Mouse (Mus musculus) right cerebral cortex, adult 18-20 months (tissue): Measurements from ENCODE around the gene Ddx21.

Source experiments
- DNase-seq: peaks from one replicate; pipeline ENCODE4 v3.0.0; 2022; ENCODE audit warnings: mixed read lengths

The Ddx21 gene

DNA sequence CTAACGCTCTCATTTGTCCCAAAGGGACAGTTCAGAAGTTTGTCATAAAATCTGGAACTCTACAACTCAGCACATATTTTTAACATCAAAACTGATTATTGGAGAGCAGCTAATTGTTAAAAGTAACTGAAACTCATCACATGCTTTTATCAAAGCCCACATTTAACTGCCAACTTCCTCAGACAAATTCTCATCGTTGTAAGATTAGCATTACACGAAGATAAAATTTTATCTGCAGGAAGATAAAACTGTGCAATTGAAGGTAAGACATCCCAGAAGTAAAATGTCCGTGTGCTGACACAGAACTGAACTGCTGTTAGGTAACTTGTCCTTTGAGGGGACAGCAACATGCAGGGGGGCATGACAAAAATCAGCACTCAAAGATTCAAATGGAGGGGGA, 33.2 kb downstream of the Ddx21 start:
- DNase-seq, result no peak

DNA sequence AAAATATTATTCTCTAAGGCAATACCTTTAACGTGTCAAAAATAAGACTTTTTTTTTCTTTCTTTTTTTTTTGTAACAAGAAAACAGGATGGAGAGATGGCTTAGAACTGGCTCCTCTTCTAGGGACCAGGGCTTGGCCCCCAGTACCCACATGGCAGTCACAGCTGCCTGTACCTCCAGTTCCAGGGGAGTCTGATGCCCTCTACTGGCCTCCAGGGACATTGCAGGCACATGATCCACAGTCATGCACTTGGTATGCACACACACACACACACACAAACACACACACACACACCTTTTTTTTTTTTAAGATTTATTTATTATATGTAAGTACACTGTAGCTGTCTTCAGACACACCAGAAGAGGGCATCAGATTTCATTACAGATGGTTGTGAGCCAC, 44.3 kb downstream of the Ddx21 start:
- no peak for DNase-seq

DNA sequence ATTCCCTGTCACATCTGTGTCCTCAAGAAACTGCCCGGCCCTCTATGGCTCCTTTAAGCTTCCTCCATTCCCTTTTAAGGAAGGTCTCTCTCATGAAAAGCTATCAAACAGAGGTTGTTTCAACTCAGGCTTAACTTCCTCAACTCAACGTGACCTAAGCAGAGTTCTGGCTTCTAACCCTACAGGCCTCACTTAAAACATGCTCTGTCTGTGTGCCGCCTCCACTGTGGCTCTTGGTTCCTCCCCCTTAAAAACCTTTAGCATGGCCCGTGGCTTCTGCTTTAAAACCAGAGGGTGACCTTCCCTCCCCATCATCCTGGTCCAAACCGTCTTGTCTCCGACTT, 45.6 kb downstream of the Ddx21 start:
- no peak for DNase-seq

DNA sequence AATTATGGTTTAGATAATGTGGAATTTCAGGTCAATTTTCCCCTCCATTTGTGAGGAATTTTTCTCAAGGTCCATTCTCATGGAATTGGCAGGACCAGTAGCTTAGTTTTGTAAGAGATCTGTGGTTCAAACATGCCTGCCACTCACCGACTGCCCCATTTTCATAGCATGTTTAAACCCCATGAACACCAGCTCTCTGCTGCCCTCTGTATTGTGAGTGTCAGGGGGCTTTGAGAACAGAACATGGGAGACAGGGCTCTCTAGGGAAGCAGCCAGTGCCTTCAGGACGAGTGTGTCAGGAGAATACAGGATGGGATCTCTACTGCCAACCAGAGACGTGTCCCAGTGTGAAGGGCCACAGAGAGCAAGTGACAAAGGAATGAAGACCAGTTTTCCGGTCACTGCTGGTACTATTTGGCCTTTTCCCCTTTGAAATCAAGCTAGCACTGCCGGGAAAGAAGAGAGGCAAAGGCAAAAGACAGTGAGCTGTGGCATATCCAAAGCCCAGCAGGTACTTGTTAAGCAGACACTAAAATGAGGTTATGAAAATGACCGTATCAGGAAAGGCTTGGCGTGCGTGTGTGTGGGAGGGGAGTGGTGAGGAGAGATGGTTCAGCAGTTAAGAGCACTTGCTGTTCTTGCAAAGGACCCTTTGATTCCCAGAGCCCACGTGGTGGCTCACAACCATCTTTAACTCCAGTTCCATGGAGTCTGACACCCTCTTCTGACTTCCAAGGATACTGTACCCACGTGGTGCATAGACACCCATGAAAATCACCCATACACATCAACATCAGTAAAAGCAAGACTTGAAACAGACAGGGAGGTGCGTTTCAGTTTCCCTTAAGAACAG, 46.1 kb downstream of the Ddx21 start:
- no peak for DNase-seq

DNA sequence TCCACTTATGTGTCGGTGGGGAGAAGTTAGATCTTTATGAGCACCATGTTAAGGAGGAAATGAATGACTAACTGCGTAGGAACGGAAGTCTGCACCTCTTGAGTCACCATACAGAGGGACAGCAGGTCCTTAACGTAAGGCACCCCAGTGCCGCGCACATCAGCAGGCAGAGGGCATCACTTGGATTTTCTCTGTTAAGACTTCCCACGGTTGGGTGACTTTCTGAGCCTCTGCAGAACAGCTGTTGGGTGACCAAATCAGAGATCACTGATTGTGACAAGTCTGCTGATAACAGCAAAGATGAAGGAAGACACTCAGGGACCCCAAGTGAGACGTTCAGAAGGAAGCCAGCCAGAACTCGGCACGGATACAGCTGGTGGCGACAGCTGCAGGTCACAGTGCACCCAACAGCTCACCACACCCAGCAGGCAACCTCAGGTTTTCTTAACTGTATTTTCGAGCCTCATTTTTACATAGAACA, 48.4 kb downstream of the Ddx21 start:
- DNase-seq, result no peak

DNA sequence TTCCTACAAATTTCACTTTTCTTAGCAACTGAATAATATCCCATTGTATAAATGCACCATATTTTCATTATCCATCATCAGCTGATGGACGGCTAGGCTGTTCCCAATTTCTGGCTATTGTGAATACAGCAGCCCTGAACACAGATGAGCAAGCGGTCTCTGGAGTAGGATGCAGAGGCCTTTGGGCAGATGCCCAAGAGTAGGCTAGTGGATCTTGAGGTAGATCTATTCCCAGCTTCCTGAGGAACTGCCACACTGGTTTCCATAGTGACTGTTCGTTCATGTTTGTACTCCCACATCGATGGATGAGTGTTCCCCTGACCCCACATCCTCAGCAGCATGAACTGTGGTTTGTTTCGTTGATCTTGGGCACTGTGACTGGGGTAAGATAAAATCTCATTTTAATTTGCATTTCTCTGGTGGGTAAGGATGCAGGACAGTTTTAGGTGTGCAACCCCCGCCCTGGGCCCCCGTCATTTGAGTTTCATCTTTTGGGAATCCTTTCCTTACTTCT, 51.2 kb downstream of the Ddx21 start:
- peak; percentile 57 for DNase-seq

DNA sequence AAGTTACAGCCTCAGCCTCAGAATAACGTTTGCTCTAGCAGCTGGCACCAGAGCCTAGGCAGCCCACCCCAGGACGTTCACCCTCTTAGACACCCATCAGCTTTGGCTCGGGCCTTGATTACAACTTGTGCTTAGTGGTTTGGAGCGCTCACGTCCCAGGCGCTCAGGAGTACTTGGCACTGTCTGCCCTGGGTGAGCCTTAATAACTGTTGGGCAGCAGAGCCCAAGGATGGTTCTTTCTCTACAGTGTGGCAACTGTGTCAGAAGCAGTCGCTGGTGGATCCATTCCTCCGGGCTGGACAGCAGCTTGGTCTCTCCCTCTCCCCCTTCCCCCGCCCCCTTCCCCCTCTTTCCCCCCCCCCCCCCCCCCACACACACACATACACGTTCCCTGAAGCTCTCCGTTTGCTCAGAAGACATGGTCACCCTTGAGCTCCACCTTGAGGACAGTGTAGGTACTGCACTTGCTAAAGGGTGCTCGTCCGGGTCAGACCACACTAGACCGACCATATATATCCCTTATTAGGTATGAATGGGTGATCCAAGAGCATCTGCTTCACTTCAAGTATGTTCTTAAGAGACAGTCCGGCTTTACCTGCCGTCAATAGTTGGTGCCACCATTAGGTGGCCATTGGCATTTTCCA, 52.4 kb downstream of the Ddx21 start:
- DNase-seq, result peak; percentile 47

DNA sequence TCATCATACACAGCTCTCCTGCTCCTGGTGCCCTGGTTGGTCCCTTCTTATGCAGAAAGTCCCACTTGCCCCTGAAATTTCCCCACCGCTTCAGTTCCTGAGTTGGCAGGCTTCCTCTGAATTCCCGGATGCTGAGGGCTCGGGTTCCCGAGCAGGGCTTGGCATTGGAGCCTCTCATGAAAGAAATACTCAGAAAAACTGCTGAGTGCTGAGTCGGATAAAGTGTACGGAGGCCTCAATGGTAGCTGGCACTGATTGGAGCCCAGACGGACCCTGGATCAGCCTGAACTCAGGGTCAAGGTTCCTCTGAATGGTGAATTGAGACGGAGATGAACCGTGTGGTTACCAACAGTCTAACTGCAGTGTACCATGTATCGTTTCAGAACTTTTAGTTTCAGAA, 55.6 kb downstream of the Ddx21 start:
- no peak for DNase-seq

DNA sequence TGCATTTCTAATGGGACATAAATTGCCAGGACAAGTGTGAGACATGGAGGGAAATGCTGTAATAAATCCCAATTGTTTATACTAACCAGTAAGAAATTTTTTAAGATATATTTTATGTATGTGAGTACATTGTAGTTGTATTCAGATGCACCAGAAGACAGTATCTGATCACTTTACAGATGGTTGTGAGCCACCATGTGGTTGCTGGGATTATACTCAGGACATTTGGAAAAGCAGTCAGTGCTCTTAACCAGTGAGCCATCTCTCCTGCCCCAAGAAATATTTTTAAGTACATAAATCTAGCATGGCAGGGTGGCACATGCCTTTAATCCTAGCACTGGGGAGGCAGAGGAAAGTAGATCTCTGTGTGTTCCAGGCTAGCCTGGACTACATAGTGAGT, 56.3 kb downstream of the Ddx21 start:
- DNase-seq, result no peak

DNA sequence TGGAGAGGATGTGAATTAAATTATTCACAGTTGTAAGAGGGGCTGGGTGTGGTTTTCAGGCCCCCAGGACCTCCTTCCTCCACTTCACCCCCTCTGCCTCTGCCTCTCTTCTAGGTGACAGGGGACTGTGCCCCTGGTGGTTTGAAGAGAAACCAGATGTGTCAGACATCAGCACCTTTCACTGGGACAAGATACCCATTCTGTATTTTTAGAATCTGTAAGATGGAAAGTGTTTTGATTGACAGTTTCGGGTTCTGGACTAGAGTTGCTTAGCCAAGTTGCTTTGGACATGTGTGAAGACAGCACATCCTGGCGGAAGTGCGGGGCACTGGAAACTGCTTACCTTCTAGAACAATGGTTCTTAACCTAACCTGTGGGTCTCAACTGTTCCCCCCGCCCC, 57.8 kb downstream of the Ddx21 start:
- DNase-seq, result no peak

DNA sequence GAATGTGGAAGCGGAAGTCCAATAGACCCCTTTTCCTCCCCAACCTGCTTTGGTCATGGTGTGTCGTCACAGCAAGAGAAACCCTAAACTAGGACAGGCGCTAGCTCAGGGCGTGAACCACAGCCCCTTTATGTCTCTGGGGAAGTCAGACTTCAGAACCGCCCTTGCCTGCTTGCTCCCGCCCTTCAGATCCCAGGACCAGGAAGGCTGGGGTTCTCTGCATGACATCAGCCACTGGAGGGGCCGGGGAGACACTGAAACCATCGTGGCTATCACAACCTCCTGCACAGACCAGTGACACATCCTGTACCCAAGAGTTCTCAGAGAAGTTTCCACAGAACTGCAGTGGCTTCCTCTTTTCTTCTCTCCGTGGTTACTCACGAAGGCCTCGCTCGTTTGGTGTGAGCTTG, 58.7 kb downstream of the Ddx21 start:
- DNase-seq, result no peak

DNA sequence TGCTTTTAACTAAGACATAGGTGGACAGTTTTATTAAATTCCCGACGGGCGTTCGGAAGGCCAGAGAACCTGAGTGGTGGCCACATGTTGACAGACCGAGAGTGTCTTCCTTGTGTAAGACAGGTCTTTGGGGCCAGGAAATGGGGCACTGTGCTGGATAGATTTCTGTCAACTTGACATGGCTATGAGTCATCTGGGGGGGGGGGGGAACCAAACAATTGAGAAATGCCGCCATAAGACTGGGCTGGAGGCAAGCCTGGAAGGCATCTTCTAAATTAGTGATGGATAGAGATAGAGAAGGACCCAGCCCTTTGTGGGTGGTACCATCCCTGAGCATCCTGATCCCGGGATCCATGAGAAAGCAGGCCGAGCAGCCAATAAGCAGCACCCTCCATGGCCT, 59.2 kb downstream of the Ddx21 start:
- DNase-seq, result no peak

DNA sequence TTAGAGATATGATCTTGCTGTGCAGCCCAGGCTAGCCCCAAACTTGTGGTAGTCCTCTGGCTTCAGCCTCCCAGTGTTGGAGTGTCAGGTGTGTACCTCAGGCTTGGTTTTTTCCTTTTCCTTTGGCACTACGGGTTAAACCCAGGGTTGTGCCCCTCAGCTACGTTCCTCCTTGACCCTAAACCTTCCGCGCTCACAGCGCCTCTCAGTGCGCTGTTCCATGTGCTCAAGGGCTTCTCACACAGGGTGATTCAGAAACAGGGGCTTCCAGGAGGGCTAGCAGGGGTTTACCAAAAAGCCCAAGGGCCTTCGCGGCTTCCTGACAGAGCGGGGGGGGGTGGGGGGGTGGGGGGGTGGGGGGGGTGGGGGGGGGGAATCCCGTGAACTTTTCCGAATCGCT, 59.6 kb downstream of the Ddx21 start:
- DNase-seq, result no peak

DNA sequence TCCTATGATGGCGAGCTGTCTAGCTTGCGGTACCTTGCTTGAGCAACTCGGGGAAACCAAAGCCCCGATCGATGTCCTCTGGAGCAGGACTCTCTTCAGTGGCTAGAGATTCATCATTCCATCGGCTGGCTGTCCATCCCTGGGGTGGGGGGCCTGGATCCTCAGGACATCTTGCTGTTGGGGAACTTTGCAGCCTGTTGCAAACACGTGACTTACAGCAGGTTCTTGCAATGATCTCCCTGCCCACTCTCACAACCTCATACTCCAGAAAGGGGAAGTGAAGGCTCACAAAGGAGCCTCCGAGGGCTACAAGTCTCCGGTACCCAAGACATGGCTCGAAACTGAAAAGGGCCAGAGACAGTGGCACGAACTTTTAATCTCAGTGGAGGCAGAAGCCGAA, 60.6 kb downstream of the Ddx21 start:
- DNase-seq, result no peak

DNA sequence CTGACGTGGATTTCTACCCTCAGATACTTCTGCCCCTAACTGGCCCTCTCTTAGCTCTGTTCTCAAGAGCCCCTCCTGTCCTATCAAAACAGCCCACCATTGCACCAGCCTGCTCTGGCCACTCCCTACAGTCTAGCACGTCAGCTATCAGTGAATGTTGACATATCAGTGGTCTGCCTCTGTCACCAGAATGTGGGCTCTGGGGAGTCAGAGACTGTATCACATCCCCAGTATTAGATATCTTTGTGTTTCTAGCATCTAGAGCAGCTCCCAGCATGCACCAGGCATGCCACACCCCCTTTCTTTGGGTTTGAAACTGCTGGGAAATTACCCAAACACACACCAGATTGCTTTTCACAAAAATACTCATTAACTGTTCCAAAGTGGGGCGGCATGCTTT, 61.3 kb downstream of the Ddx21 start:
- no peak for DNase-seq

DNA sequence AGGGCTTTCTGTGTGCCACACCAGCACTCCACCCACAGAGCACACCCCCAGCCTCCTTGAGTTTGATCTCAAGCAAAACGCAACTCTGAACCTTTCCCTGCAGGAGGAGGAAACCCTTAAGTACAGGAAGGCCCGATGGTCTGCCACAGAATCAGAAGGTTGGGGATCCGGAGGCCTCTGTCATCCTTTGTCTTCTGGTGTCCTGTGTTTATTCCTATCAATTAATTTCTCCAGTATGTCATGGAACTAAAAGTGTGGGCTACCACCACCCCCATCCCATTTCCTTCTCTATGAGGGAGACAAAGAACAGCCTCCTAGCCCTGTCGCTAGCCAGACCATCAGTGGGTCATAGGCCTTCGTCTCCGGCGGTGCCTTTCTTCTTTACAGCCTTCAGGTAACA, 67.6 kb downstream of the Ddx21 start:
- DNase-seq, result no peak

DNA sequence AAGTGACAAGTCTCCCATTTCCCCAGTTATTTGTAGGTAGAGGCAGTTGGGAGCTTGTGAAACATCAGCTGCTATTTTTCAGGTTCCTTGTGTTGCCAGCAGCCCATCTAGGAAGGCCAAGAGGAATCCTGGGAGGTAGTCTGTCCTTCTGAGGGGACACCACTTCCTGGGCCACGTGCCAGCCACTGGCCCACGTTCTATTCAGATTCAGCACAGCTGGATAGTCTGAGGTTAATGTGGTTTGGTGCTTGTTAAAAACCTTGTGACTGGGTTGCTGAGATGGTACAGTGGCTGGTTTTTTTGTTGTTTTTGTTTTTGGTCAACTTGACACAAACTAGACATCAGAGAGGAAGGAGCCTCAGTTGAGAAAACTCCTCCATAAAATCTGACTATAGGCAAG, 69.2 kb downstream of the Ddx21 start:
- DNase-seq, result no peak
